ENCODE assay signal across 9 mouse cellular contexts in genomic region chr14:78900770-78901169, GRCm38 (mm10). TPM values are rescaled to one million over a fixed set of nuclear protein-coding genes. Genes with fewer than 3 reads are reported as not detected.
DNase-seq lines count a peak whose midpoint lies in the region; ATAC-seq lines count a peak whose summit lies in the region.
"Had no signal": no experiment of that assay in that cellular context is flagged by ENCODE, and none has a peak within 500 bp of the region (broad histone marks: within the 10 kb centered on the region; RNA-seq: fewer than 3 reads in every experiment).

No protein-coding gene starts in this region.

- no peaks in the 10 kb centered on the region for H3K27me3 ChIP-seq in midbrain, embryonic 11.5 days (ENCODE audit: control insufficient read depth, insufficient read depth, low read length)
- no peaks in the 10 kb centered on the region for H3K27me3 ChIP-seq in midbrain, embryonic 10.5 days (ENCODE audit: low read depth, poor library complexity, severe bottlenecking)
- no peaks in the 10 kb centered on the region for H3K27me3 ChIP-seq in heart, embryonic 13.5 days (replicated peaks)
- H3K27me3 ChIP-seq in liver, embryonic 13.5 days, result no peaks in the 10 kb centered on the region
- H3K27me3 ChIP-seq: neural tube, embryonic 13.5 days had no signal

- 70% methylated on average over 2 of the region's 2 CpGs for WGBS in midbrain, embryonic 11.5 days
- 83% methylated on average over 2 of the region's 2 CpGs for WGBS in midbrain, embryonic 10.5 days
- 9% methylated on average over 2 of the region's 2 CpGs for WGBS in heart, embryonic 13.5 days
- 22% methylated on average over 2 of the region's 2 CpGs for WGBS in liver, embryonic 13.5 days (ENCODE audit: insufficient replicate concordance)

- peak; percentile 26 for DNase-seq in midbrain, embryonic 11.5 days (ENCODE audit: low spot score, missing footprints)
- no peak for DNase-seq in midbrain, embryonic 10.5 days (ENCODE audit: low spot score)
- DNase-seq in brain, adult 2 months (ENCODE audit: low read depth, low spot score), result peak; percentile 93
- no peak for DNase-seq in liver, embryonic 13.5 days
- peak; percentile 30 for DNase-seq in thymus, postnatal 25 days
- no peak for DNase-seq in natural killer cell, adult 2 months (ENCODE audit: low spot score in 2 of 2)
- no peak for DNase-seq in testis, postnatal 14 days (ENCODE audit: low spot score)

- H3K9ac ChIP-seq in midbrain, embryonic 11.5 days (ENCODE audit: low read length), result no peak overlapping the region
- no peak overlapping the region for H3K9ac ChIP-seq in heart, embryonic 13.5 days
- H3K9ac ChIP-seq in liver, embryonic 13.5 days, result no peak overlapping the region
- H3K9ac ChIP-seq: neural tube, embryonic 13.5 days had no signal

- no peak for ATAC-seq in midbrain, embryonic 11.5 days (ENCODE audit: low FRiP score)
- peak; percentile 66; the same call in 1 of the 2 replicates for ATAC-seq in heart, embryonic 13.5 days (ENCODE audit: extremely low read depth, insufficient number of reproducible peaks, low FRiP score, low TSS enrichment)
- ATAC-seq in liver, embryonic 13.5 days (ENCODE audit: low read depth), result 0 out of 2 replicates have a peak, but pooled peaks have one; percentile 47

- no peak overlapping the region for H3K27ac ChIP-seq in midbrain, embryonic 11.5 days (ENCODE audit: low read depth, low read length)
- H3K27ac ChIP-seq in midbrain, embryonic 10.5 days (replicated peaks), result no peak overlapping the region
- peak overlapping the region; percentile 88 for H3K27ac ChIP-seq in heart, embryonic 13.5 days (replicated peaks)
- H3K27ac ChIP-seq in liver, embryonic 13.5 days, result no peak overlapping the region
- H3K27ac ChIP-seq: neural tube, embryonic 13.5 days had no signal

- no peaks in the 10 kb centered on the region for H3K4me1 ChIP-seq in midbrain, embryonic 11.5 days (ENCODE audit: control insufficient read depth, insufficient read depth, low read length)
- no peaks in the 10 kb centered on the region for H3K4me1 ChIP-seq in midbrain, embryonic 10.5 days
- peaks cover 37% of the 10 kb centered on the region for H3K4me1 ChIP-seq in heart, embryonic 13.5 days
- H3K4me1 ChIP-seq in liver, embryonic 13.5 days (replicated peaks), result no peaks in the 10 kb centered on the region

- no peaks in the 10 kb centered on the region for H3K9me3 ChIP-seq in midbrain, embryonic 11.5 days (ENCODE audit: control insufficient read depth, low read length)
- no peaks in the 10 kb centered on the region for H3K9me3 ChIP-seq in midbrain, embryonic 10.5 days (replicated peaks)
- no peaks in the 10 kb centered on the region for H3K9me3 ChIP-seq in heart, embryonic 13.5 days
- H3K9me3 ChIP-seq in liver, embryonic 13.5 days (replicated peaks), result no peaks in the 10 kb centered on the region
- H3K9me3 ChIP-seq: neural tube, embryonic 13.5 days had no signal

- no peak overlapping the region for H3K4me2 ChIP-seq in midbrain, embryonic 11.5 days
- peak overlapping the region; percentile 48 for H3K4me2 ChIP-seq in heart, embryonic 13.5 days
- H3K4me2 ChIP-seq in liver, embryonic 13.5 days, result no peak overlapping the region
- H3K4me2 ChIP-seq: neural tube, embryonic 13.5 days had no signal

- H3K36me3 ChIP-seq in midbrain, embryonic 11.5 days (ENCODE audit: control insufficient read depth, insufficient read depth, low read length), result no peaks in the 10 kb centered on the region
- no peaks in the 10 kb centered on the region for H3K36me3 ChIP-seq in midbrain, embryonic 10.5 days
- no peaks in the 10 kb centered on the region for H3K36me3 ChIP-seq in heart, embryonic 13.5 days
- H3K36me3 ChIP-seq in liver, embryonic 13.5 days, result no peaks in the 10 kb centered on the region
- H3K36me3 ChIP-seq: neural tube, embryonic 13.5 days had no signal

- H3K4me3 ChIP-seq in midbrain, embryonic 11.5 days (ENCODE audit: low read depth, low read length), result no peak overlapping the region
- H3K4me3 ChIP-seq in midbrain, embryonic 10.5 days, result no peak overlapping the region
- no peak overlapping the region for H3K4me3 ChIP-seq in heart, embryonic 13.5 days
- no peak overlapping the region for H3K4me3 ChIP-seq in liver, embryonic 13.5 days (replicated peaks)
- H3K4me3 ChIP-seq: neural tube, embryonic 13.5 days had no signal

RNA-seq across cellular contexts. Expression of gene Vwa8, which starts 51.9 kb away (rescaled TPM):
- 7.0 and 7.7 TPM in 2 replicates for polyA plus RNA-seq in midbrain, embryonic 11.5 days (2014; fragmentation: Nextera tagmentation; extraction: Ambion mirVana)
- polyA plus RNA-seq in midbrain, embryonic 10.5 days (2016; fragmentation: Nextera tagmentation; extraction: Ambion mirVana), result 6.1 and 7.2 TPM in 2 replicates
- polyA plus RNA-seq in heart, embryonic 13.5 days (2015; fragmentation: Nextera tagmentation; extraction: Ambion mirVana), result 14.9 and 16.3 TPM in 2 replicates
- 6.0 and 8.0 TPM in 2 replicates for polyA plus RNA-seq in liver, embryonic 13.5 days (2015; fragmentation: Nextera tagmentation; extraction: Ambion mirVana)

Comparison
In these comparisons a context has a peak if more than half of its experiments do, and no peak if none do; other contexts are left out.
1. DNase-seq: peak in midbrain, embryonic 11.5 days (single experiment), brain, adult 2 months (single experiment) and thymus, postnatal 25 days (single experiment); none in midbrain, embryonic 10.5 days (single experiment), liver, embryonic 13.5 days (single experiment), natural killer cell, adult 2 months (0 of 2) and testis, postnatal 14 days (single experiment).